ENCODE assay signal across 31 mouse cellular contexts in genomic region chr9:97774991-97775390, GRCm38 (mm10).
"Had no signal": no experiment of that assay in that cellular context is flagged by ENCODE, and none has a peak within 500 bp of the region (broad histone marks: within the 10 kb centered on the region; RNA-seq: fewer than 3 reads in every experiment).

No protein-coding gene starts in this region.

- ATAC-seq: liver, embryonic 12.5 days; liver, postnatal 0 days; lung, postnatal 0 days; midbrain, embryonic 13.5 days; midbrain, embryonic 15.5 days; midbrain, embryonic 16.5 days had no signal

- DNase-seq: left cerebral cortex, postnatal 4 days; liver; liver, embryonic 13.5 days; liver, postnatal 0 days; lung, adult 18-20 months; lung, adult 2 months; lung, embryonic 14.5 days; lung, postnatal 10 days; lung, postnatal 14 days; lung, postnatal 36 days; lung, postnatal 4 days had no signal

- H3K9ac ChIP-seq: limb, embryonic 12.5 days; limb, embryonic 13.5 days; limb, embryonic 15.5 days; liver, embryonic 12.5 days; liver, embryonic 13.5 days; liver, embryonic 14.5 days; liver, embryonic 15.5 days; liver, postnatal 0 days; lung, embryonic 14.5 days; lung, embryonic 15.5 days; midbrain, embryonic 12.5 days; midbrain, embryonic 13.5 days; midbrain, embryonic 15.5 days; neural tube, embryonic 12.5 days had no signal

- H3K9me3 ChIP-seq: limb, embryonic 10.5 days; limb, embryonic 12.5 days; limb, embryonic 13.5 days; limb, embryonic 15.5 days; liver, embryonic 12.5 days; liver, embryonic 13.5 days; liver, embryonic 15.5 days; lung, embryonic 15.5 days; megakaryocyte, embryonic 14.5 days; midbrain, embryonic 10.5 days; midbrain, embryonic 12.5 days; midbrain, embryonic 13.5 days; midbrain, embryonic 15.5 days; neural tube, embryonic 12.5 days had no signal

- H3K27me3 ChIP-seq: limb, embryonic 12.5 days; limb, embryonic 15.5 days; liver, embryonic 12.5 days; liver, embryonic 13.5 days; liver, embryonic 15.5 days; lung, embryonic 15.5 days; megakaryocyte, embryonic 14.5 days; midbrain, embryonic 12.5 days; midbrain, embryonic 15.5 days; neural tube, embryonic 12.5 days had no signal

- H3K27ac ChIP-seq: left cerebral cortex, adult 2 months; limb, embryonic 10.5 days; limb, embryonic 12.5 days; limb, embryonic 13.5 days; limb, embryonic 15.5 days; liver, embryonic 12.5 days; liver, embryonic 13.5 days; liver, embryonic 14.5 days; liver, embryonic 15.5 days; lung, embryonic 15.5 days; macrophage; midbrain, embryonic 10.5 days; midbrain, embryonic 12.5 days; midbrain, embryonic 13.5 days; midbrain, embryonic 15.5 days; neural tube, embryonic 12.5 days had no signal

- H3K4me2 ChIP-seq: limb, embryonic 12.5 days; limb, embryonic 13.5 days; limb, embryonic 15.5 days; liver, embryonic 11.5 days; liver, embryonic 12.5 days; liver, embryonic 13.5 days; liver, embryonic 15.5 days; lung, embryonic 14.5 days; lung, embryonic 15.5 days; midbrain, embryonic 12.5 days; midbrain, embryonic 13.5 days; midbrain, embryonic 15.5 days; neural tube, embryonic 12.5 days had no signal

- H3K4me1 ChIP-seq: limb, embryonic 10.5 days; limb, embryonic 15.5 days; liver, embryonic 12.5 days; liver, embryonic 13.5 days; liver, embryonic 15.5 days; megakaryocyte, embryonic 14.5 days; midbrain, embryonic 10.5 days; midbrain, embryonic 12.5 days; midbrain, embryonic 13.5 days; midbrain, embryonic 15.5 days; neural tube, embryonic 12.5 days had no signal

- H3K4me3 ChIP-seq: left cerebral cortex, adult 2 months; limb, embryonic 10.5 days; limb, embryonic 12.5 days; limb, embryonic 13.5 days; limb, embryonic 15.5 days; liver, embryonic 12.5 days; liver, embryonic 13.5 days; liver, embryonic 15.5 days; lung, embryonic 15.5 days; megakaryocyte, embryonic 14.5 days; midbrain, embryonic 10.5 days; midbrain, embryonic 12.5 days; midbrain, embryonic 13.5 days; midbrain, embryonic 15.5 days; myocyte; neural tube, embryonic 12.5 days had no signal

- H3K36me3 ChIP-seq: limb, embryonic 10.5 days; limb, embryonic 12.5 days; limb, embryonic 13.5 days; limb, embryonic 15.5 days; liver, embryonic 12.5 days; liver, embryonic 13.5 days; liver, embryonic 15.5 days; lung, embryonic 15.5 days; midbrain, embryonic 10.5 days; midbrain, embryonic 12.5 days; midbrain, embryonic 13.5 days; midbrain, embryonic 15.5 days; neural tube, embryonic 12.5 days had no signal
